Mouse (Mus musculus) thymus, adult 18-20 months (tissue): Measurements from ENCODE around the gene Pde9a.

ENCODE experiments used
- DNase-seq, 2 experiments: peaks; one replicate each; pipeline ENCODE4 v3.0.0; 2022; ENCODE audit warnings: mixed read lengths in 2 of 2

Pde9a gene

DNA sequence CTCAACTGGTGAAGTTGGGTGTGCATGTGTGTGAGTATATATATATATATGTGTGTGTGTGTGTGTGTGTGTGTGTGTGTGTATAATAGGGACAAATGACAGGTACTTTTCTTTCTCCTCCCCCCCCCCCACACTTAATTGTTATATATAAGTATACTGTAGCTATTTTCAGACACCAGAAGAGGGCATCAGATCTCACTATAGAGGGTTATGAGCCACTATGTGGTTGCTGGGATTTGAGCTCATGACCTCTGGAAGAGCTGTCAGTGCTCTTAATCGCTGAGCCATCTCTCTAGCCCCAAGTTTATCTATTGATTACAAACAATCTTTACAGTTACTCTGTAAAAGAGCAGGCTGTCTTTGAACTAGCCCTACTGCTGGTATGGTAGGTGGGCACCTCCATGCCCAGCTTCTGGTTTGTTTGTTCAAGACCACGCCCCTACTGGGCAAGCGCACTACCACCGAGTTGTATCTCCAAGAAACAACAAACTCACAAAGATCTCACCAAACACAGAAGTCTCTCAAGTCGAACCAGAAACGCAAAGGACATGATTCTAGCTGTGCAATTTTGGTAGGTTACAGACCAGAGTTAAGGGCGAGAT lies 133.4 kb downstream of the Pde9a start:
- no peak for DNase-seq

DNA sequence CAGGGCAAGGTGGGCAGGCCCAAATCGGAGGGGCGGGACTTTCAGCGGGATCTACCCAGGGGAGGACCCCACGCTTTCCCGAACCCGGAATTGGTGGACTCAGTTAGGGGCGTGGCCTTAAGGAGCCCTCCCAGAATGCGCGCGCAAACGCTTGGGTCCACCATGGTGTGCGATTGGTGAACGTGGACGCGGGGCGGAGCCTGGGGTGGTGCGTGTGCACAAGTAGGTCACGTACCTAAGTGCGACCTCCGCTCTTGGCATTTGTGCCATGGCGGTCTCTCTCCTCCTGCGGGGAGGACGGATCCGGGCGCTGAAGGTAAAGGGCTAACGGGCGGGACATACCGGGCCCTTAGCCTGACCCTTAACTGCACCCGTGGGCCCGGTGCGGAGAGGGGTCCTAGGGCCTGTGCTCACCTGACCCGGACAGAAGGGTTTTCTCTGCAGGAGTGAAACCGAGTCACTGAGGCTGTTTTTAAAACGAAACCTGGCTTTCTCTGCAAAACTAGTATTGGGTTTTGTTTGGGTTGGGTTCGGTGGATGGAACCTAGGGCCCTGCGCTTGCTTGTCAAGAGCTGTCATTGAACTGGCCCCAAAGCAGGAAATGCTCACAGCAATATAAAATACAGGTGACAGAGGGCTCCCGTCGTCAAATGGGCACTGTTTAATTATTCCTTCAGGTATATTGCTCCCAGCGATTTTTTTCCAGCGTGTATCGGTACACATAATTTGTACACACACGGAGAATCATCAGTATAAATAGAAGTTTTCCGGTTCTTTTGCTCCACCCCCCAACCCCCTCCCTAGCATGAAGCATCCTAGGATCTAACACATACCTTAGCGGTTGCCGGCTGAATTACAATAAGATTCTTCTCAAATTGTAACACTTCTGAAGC lies 134.2 kb downstream of the Pde9a start, which contains the start of the genes Wdr4 and Ndufv3:
Wdr4 (minus strand) TSS at position 35 of the 893 bp plus-strand sequence.
Ndufv3 (plus strand) TSS at position 170 of the 893 bp plus-strand sequence.
- DNase-seq = peak; percentile 99 to 100

DNA sequence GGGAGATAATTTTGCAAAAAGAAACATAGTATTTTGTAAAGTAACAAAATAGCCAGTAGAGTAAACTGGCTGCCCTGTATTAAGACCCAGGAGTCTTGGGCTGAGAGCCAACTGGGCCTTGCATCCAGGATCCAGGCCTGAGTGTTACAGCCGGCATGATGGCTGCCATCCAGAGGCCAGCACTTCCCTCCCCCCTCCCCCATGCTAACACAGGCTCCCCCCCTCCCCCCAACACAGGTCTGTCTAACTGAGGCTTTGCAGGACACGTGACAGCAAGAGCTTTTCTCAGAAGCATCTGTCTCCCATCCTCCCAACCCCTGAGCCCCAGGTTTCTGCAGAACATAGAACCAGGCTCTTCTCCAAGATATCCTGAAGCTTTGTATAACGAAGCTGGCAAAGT lies 134.9 kb downstream of the Pde9a start:
- no peak for DNase-seq

DNA sequence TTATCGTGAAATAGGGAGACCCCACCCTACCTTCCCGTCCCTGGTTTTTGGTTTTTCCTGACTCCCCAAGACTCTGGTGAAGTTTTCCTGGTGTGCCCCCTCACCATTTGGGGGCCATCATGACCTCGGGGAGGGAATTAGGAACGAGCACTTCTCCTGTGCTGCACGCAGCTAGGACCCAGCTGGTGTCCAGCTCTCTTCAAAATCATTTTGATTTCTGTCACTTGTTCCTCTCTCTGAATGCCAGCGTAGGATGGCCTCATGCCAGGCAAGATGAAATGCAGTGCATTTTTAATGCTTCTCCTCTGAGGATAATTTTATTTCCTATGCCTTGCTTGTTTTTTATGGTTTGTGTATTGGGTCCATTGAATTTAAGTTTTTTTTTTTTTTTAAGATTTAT lies 135.9 kb downstream of the Pde9a start:
- DNase-seq = no peak

DNA sequence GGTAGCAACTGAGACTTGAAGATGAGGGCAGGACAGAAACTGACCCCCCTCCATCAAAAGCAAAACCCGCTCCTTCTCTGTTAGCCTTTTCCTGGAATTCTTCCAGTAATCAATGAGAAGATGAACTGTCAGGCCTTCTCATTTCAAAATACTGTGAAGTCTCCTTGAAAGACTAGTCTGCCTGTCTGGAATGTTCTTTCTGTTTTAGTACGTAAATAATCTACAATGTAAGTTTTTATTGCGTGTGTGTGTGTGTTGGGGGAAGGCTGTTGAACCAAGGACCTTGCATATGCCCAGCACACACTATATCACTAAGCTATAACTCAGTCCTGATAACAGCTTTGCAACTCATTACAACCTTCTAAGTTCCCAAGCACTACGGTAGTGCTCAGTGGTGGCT lies 139.1 kb downstream of the Pde9a start:
- no peak for DNase-seq

DNA sequence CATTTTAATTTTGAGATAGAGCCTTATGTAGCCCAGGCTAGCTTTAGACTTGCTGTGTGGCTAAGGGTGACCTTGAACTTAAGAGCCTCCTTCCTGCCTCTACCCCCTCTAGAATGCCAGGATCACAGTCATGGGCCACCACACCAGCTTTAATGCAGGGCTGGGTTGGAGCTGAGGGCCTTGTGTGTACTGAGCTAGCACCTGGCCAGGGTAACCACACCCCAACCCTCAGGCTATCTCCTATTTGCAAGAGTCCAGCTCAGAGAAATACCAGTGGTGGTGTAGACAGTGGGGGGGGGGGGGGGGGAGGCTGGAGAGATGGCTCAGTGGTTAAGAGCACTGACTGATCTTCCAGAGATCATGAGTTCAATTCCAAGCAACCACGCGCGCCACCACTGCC lies 139.8 kb downstream of the Pde9a start:
- no peak for DNase-seq
